Mouse (Mus musculus): ENCODE data around the gene Kat7. TPM values are rescaled to one million over a fixed set of nuclear protein-coding genes. Genes with fewer than 3 reads are reported as not detected.

Kat7 gene
- total RNA-seq, 2 experiments from 2014 or later: 63.3 to 66.2 TPM

GRCm38 (mm10) chr11:95336568-95337128 lies 26.6 kb upstream of the Kat7 start, which contains the start of gene Fam117a:
Gene Fam117a, plus strand, starts transcription at chr11:95337018.
- intact Hi-C loops (cut with DNase I): no loop called here
- peak; percentile 74 to 86 for DNase-seq (ENCODE audit: low spot score in 2 of 2)

- intact Hi-C loops (cut with DNase I): no loop called here
- no peak for DNase-seq (ENCODE audit: low spot score in 2 of 2)
Observed at GRCm38 (mm10) chr11:95334448-95335060, 24.5 kb upstream of the Kat7 start.

DNA sequence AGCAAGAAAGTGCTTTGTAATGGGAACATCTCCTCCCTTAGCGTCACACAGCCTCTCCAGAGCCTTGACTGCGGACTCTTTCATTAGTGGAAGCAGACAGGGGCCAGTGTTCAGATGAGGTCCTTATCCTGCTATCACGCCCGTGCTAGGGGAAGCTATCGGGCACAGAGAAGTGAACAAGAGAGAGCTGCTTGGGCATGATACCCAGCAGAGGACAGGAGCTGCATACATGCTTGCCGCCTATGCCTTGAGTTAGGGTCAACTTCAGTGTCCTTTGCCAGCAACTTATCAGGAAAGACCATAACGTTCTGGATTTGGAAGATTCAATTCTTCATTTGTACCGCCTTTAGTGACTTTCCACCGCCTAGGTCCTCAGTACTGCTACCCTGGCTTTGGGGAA lies 23.8 kb upstream of the Kat7 start:
- intact Hi-C loops (cut with DNase I): no loop called here
- no peak for DNase-seq (ENCODE audit: low spot score in 2 of 2)

- DNase-seq (ENCODE audit: low spot score in 2 of 2): no peak
- intact Hi-C loops (cut with DNase I): no loop called here
Observed at GRCm38 (mm10) chr11:95333209-95333608, 23.2 kb upstream of the Kat7 start.

- DNase-seq (ENCODE audit: low spot score in 2 of 2): no peak
- intact Hi-C loops (cut with DNase I): no loop called here
Observed at GRCm38 (mm10) chr11:95330662-95331061, 20.6 kb upstream of the Kat7 start.

- DNase-seq (ENCODE audit: low spot score in 2 of 2): no peak
- intact Hi-C loops (cut with DNase I): no loop called here
Observed at GRCm38 (mm10) chr11:95328629-95329028, 18.6 kb upstream of the Kat7 start.

- no peak for DNase-seq (ENCODE audit: low spot score in 2 of 2)
- intact Hi-C loops (cut with DNase I): no loop called here
Observed at GRCm38 (mm10) chr11:95326243-95326642, 16.2 kb upstream of the Kat7 start.

GRCm38 (mm10) chr11:95325832-95326231 lies 15.8 kb upstream of the Kat7 start:
- DNase-seq (ENCODE audit: low spot score in 2 of 2): no peak
- intact Hi-C loops (cut with DNase I): no loop called here

- intact Hi-C loops (cut with DNase I): no loop called here
- DNase-seq (ENCODE audit: low spot score in 2 of 2): no peak
Observed at GRCm38 (mm10) chr11:95324181-95324580, 14.1 kb upstream of the Kat7 start.

DNA sequence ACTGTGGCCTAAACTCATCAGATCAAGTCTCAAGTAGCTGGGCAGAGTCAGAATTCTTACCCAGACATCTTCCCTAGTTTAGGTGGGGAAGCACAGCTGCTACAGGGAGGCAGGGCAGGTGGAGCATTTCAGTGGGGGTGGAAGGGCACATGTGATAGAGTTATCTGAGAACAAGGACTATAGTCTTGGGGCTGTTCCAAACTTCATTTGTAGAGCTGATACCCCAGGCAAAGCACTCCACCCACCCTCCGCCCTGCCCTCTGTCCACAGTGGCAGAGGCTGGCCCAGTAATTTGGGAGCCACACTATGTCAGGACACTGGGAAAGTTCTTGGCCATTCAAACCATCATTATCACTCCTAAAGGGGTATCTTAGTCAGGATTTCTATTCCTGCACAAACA lies 10.0 kb upstream of the Kat7 start:
- no peak for DNase-seq (ENCODE audit: low spot score in 2 of 2)
- intact Hi-C loops (cut with DNase I): no loop called here

- intact Hi-C loops (cut with DNase I): loop anchor here (10.0 kb wide), 1 partner anchor 205 kb away; no protein-coding TSS in a partner anchor
- no peak for DNase-seq (ENCODE audit: low spot score in 2 of 2)
Observed at GRCm38 (mm10) chr11:95319506-95319905, 9.5 kb upstream of the Kat7 start.

DNA sequence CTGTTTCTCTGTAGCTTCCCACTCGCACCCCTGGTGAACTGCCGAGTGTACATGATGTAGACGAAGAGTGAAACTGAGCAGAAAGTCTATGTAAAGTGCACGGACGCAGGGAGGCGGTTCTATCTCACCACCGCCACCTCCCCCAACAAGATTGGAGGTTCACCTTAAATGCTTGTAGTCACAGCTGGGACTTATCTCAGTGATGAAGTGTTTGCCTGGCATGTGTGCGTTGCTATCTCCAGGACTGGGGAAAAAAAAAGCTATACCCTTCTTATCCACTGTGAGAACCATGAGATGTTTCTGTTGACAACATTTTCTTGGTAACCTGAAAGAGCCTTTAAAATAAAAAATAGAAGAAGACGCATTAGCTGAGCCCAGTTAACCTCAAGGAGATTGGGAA lies 8.1 kb upstream of the Kat7 start:
- intact Hi-C loops (cut with DNase I): loop anchor here (10.0 kb wide), 1 partner anchor 207 kb away; no protein-coding TSS in a partner anchor
- DNase-seq (ENCODE audit: low spot score in 2 of 2): no peak

- no peak for DNase-seq (ENCODE audit: low spot score in 2 of 2)
- intact Hi-C loops (cut with DNase I): loop anchor here (10.0 kb wide), 1 partner anchor 209 kb away; no protein-coding TSS in a partner anchor
Observed at GRCm38 (mm10) chr11:95315215-95315955, 5.3 kb upstream of the Kat7 start.

- no peak for DNase-seq (ENCODE audit: low spot score in 2 of 2)
- intact Hi-C loops (cut with DNase I): loop anchor here (2.0 to 10.0 kb wide), 2 partner anchors 73 to 213 kb away; partner anchors contain the start of gene Slc35b1
Observed at GRCm38 (mm10) chr11:95311425-95311807, 1.4 kb upstream of the Kat7 start.

DNA sequence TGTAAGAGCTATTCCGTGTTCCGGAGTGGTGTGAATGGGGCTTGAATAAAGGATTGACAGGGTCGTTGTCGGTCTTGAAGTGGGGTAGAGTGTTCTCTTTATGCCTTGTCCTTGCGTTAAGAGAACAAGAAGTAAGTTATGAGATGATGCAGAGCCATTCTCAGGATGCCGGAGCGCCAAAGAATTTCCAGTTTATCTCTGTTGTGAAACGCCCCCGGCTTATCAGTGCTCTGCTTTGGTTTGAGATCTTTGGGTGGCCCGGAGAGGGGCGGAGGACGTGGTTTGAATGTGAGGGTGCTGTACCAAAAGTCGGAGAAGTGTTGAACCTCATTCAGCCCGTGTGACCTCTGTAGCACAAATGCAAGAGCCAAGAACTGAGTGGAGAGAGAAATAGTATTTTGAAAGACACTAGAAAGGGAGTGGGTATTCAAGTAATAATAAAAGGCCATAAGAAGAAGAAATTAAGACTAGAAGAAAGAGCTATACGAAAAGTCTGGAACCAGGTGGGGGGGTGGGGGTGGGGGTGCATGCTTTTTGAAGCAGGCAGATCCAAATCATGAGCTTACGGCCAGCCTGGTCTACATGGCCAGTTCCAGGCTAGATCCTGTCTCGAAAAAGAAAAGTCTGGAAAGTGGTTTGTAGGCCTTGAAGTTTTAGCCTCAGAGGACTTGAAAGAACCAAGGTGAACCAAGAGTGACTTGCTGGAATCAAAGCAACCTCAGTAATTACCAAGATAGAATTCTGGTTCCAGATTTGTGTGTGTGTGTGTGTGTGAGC lies 790 bp upstream of the Kat7 start:
- peak in 1 of 2 experiments; percentile 12 for DNase-seq (ENCODE audit: low spot score in 2 of 2)

DNA sequence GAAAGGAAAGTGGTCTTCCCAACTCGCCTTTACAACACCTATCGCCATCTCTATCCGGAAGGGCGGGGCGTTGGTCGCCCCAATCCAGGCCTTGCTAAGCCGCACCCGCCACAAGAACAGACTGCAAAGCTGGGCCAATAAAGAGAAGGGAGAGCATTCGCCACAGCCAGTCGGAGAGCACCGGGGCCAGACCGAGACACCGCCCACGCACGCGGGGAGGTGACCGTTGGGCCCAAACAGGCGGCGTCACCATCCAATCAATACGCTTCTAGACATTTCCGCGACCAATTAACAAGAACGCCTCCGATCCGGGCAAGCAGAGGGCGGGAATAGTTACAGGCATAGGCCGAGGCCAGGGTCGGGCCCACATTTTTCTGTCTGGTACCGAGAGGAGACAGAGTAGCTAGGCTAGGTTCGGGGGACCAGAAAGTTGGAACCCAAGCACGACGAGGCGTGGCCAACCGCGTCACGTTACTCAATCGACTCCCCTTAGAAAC lies 488 bp downstream of the Kat7 start:
- DNase-seq (ENCODE audit: low spot score in 2 of 2): peak; percentile 99 to 100
- intact Hi-C loops (cut with DNase I): loop anchor here (2.0 to 10.0 kb wide), 2 partner anchors 75 to 215 kb away; partner anchors contain the start of gene Slc35b1

More for the DNA sequence above, 790 bp upstream of the Kat7 start:
- intact Hi-C loops (cut with DNase I): loop anchor here (2.0 to 10.0 kb wide), 2 partner anchors 74 to 214 kb away; partner anchors contain the start of gene Slc35b1

GRCm38 (mm10) chr11:95307526-95307925 lies 2.5 kb downstream of the Kat7 start:
- DNase-seq (ENCODE audit: low spot score in 2 of 2): no peak
- intact Hi-C loops (cut with DNase I): no loop called here

DNA sequence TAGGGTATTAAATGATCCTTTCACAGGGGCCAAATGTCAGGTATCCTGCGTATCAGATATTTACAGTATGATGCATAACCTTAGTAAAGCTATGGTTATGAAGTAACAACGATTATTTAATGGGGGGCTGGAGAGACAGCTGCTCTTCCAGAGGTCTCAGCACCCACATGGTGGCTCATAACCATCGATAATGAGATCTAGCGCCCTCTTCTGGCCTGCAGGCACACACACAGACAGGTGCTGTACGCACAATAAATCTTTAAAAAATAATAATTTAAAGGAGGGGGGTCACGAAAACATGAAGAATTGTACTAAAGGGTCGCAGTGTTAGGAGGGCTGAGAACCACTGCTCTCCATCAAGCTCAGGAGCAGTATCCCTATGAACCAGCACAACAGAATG lies 4.4 kb downstream of the Kat7 start:
- intact Hi-C loops (cut with DNase I): no loop called here
- no peak for DNase-seq (ENCODE audit: low spot score in 2 of 2)

DNA sequence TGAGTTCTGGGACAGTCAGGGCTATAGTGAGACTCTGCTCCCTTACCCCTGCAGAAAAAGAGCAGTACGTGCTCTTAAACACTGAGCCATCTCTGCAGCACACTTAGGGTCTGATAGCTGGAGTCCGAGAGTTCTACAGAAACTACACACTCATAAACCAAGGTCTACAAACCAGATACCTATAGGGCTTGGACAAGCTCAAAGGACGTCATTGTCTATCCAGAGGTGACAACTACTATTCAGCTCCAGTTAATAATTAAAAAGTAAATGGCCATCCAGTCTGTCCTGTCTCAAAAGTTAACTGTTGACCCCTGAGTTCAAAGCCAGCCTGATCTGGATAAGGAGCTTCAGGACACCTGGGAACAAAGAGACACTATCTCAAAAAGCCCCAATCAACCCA lies 8.3 kb downstream of the Kat7 start:
- DNase-seq (ENCODE audit: low spot score in 2 of 2): no peak
- intact Hi-C loops (cut with DNase I): no loop called here
